Mouse (Mus musculus) lung, postnatal 36 days (tissue): Measurements from ENCODE around the gene Grm2.

Source experiments
- DNase-seq: peaks from one replicate; pipeline ENCODE4 v3.0.0; 2022; ENCODE audit warnings: mixed read lengths

Gene Grm2

DNA sequence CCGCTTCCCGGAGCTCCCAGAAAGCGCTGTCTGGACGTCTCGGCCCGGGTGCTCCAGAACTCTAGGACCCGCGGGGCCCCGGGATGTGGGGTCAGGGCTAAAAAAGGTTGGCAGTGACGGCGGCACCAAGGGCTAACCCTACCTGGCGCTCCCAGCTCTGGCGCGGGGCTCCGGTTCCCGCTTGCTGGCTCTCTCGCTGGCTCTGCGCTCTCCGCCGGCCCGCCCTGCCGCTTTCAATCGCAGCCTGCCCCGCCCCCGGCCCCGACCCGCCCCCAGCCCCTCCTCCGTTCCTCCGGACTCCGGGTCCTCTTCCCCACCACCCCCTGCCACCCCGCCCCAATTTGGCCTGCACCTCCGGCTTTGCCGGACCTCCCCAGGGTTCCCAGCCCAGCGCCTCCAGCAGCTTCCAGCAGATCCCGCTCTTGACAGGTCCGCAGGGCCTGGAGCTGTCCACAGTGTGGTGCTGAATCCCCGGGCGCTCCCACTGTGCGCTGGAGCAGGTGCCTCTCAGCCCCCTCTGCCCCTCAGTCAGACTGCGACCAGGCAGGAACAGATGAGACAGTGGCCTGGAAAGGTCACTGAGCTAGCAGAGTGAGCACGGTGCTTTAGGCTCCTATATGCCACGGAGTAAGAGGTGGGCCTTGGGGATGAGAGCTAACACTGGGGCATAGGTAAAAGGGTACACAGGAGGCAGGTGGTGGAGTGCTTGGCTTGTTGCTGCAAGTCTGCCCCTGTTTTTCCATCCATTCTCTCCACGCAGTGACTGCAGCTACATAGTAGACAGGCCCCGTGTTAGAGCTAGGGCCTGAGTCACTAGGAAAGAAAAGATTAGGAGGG lies at the start of gene Grm2:
TSS of gene Grm2 (minus strand) at position 199 of the 837 bp plus-strand sequence.
- peak; percentile 56 for DNase-seq

DNA sequence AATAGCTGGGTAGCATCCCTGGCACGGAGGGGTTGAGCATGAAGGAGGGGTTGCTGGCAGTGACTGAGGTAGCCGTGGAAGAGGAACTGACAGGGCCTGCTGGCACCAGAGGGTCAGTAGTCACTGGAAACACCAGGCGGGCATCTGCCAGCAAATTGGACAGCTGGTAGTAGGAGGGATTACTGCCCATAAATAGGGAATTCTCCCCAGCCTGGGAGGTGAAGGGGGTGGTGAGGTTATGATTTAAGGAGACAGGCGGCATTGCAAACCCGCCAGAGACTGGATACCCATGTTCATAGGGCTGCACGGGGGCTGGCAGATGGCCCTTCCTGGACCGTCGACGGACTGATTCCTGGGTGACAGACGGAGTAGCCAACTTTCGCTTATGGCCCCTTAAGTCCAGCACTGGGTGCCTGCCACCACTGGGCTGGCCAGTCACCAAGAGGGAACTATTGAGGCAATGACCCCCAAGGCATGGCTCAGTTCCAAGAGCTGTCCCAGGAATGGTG lies 37.1 kb upstream of the Grm2 start:
- no peak for DNase-seq

DNA sequence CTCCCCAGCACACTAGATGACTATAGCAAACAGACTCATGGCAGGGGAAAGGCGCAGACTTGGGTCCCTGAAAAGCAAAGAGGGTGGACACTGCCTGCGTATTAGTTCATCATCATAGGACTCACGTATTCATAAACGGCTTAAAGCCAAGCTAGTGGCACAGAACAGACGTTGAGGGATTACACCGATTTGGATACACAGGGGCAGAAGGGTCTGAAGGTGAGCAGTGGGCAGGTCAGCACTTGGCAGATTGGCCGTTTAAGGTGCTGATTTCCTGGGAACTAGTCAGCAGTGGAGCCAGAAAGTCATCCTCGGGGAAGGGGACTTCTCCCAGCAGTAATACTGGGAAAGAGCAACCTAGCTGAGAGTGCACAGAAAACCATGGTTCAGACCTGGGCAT lies 33.0 kb upstream of the Grm2 start:
- DNase-seq = no peak

DNA sequence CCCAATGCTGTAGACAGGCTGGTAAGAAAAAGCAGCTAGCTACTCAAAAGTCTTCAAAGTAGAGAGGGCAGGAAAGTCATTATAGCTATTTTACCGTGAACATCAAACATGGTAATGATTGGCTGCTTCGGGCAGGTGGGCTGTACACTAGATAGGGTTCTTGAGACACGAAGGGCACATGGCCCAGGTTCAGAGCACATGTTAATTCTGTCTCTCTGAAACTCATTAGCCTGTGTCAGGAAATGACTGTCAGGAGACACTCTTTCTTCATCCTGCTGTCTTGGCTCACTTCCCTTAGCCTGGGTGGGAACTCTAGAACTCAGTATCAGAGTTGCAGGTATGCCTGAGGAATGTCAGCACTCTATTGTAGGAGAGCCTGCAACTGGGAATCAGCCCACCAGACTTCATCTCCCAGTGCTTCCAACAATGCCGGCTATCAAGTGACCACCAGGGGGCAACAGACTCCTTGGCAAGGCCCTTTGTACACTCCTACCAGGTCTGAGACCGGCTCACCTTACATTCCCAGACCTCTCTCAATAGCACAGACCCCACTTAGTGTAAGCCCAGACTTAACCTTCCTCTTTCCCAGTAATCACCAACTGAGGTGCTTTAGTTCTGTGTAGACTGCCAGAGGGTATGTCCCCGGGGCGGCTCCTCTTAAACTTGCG lies 31.2 kb upstream of the Grm2 start:
- peak; percentile 94 for DNase-seq

DNA sequence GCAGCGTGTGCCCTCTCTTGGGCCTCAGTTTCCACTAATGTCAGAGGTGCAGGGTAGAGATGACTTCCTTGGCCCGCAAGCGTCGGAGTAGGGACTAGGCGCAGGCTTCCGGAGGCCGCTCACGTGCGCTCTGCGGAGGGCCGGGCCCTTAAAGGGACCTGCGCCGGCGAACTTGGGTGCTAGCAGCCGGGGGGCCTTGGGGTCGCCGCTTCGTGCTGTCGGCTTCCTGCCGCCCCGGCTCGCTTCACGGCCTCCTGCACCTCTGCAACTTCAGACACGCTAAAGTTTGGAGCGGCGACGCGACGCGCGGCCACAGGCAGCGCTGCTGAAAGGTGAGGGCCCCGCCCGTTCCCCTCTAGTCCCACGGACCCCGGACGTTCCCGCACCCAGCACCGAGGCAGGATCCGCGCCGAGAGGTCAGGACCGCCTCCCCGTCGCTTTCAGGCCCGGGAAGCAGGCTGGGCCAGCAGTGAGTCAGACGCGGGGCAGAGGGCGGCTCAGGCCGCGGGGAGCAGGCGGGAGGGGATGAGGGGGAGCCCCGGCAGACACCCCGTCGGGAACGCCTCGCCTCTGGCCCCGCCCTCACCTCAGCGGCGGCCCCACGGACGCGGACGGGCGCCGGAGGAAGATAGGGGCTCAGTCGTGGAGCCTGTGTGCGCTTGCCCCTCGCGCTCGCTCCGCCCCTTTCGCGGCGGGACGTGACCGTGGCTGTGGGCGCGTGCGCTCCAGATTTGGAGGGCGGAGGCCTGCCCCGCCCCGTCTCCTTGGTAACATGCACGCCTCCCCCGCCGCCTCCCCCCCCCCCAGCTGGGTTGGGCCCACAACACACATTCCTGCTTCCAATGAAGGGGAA lies 29.6 kb upstream of the Grm2 start, which contains the start of gene Tex264:
TSS of gene Tex264 (minus strand) at position 679 of the 853 bp plus-strand sequence.
- DNase-seq = peak; percentile 91

DNA sequence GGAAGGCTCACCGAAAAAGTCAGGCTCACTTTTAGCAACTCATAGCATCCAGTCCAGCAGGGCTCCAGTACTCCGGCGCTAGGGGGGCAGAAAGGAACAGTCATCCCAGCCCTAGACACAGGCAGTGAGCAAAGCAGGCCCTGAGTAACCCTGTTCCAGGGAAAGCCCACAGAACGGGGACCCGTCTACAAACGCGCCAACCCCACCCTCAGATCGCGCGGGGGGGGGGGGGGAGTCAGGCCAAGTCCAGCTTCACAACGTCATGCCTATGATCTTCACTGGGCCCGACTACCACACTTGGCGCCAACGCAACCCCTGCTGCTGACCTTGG lies 29.0 kb upstream of the Grm2 start:
- no peak for DNase-seq

DNA sequence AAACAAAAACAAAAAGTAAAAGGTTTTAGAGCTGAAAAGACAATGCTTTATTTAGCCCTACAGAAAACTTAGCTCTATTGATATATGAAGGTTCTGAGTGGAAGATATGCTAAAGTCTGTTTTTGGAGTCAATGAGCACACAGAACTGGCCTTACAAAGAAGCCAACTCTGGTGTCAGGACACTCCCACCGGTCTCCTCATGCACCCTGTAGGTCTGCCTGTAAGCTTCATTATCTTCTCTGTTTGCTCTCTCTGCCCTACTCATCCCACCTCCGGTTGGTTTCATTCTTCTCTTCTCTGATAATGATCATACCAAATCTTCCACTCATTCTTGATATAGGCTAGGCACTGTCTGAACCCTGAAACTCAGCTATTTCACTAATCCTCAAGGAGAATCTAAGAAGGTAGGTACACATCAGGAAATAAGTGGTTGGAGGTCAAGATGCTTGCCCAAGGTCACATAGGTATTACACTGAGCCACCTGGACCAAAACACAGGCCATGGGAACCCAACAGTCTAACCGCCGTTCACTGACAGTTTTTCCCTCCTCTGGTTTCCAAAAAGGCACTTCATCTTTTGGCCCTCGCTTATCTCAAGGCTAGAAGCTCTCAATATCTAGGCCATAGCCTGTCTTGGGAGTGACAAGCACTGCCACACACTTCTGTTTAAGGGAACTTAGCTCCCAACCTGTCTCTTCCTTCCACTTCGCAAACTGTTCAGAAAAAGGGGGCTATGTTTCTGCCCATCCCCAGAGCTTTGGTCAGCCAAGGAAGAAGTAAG lies 28.4 kb upstream of the Grm2 start:
- no peak for DNase-seq

DNA sequence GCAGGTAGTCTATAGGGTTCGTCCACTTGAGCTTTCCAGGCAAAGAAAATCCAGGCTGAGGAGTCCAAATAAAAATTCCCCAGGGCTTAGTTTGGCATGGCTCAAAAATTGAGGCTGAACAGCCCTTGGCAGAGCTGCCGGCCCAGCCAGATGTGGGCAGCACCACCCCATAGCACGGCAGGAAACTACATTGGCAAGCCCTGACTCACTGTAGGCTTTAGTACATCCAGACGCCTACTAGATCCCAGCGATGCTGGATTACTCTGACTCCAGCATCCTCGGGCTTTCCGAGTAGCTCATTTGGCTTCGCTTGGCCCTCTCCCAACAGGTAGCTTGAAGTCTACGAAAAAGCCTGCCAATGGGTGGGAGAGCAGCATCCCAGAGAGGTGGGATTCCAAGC lies 25.1 kb upstream of the Grm2 start:
- DNase-seq = no peak

DNA sequence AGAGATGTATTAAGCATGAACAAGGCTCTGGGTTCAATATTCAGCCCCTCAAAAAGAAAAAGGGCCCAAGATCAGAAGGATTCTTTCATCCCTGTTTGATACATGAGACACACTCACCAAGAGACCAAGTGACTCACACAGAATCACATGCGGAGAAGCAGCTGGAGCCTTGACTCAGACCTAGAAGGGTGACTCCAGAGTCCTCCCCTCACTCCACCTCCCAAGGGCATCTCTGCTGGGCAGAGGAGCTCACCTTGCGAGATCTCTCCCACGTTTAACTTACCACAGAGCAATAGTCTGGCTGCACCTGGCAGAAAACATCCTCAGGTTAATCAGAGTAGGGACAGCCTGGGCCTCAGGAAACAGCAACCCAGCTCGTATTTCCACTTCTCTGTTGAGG lies 22.4 kb upstream of the Grm2 start:
- DNase-seq = no peak

DNA sequence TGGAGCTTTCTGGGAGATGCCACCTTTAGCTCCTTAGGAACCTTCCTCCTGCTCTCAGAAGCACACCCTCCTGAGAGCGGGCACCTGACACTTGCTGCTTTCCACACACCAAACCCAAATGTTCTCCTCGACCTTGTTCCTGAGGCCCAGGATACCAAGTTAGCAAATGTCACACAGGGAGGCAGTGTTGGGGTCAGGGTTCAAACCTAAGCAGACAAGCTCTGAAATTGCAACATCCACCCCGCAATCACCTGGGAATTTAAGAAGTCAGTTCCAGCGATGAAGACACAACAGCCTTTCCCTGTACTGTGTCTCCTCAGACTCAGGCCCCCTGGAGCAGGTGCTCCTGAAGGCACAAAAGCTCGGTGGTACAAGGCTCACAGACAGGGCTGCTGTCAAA lies 21.8 kb upstream of the Grm2 start:
- no peak for DNase-seq

DNA sequence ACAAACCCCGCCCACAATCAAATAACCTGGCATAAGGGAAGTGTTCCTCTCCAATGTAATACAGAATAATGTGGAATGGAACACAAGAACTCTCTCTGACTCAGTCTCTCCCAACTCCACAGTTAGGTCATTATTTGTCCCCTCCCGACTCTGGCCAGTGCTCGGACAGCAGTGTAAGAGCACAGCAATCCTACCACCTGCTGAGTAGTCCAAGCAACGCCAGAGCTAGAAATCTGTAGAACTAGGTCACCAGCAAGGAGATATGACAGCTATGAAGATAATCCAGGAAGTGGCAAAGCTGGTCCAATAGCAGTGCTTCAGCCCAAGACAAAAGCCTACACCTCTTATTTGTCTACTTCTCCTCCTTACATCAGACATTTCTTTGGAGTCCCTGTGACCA lies 20.7 kb upstream of the Grm2 start:
- DNase-seq = no peak

DNA sequence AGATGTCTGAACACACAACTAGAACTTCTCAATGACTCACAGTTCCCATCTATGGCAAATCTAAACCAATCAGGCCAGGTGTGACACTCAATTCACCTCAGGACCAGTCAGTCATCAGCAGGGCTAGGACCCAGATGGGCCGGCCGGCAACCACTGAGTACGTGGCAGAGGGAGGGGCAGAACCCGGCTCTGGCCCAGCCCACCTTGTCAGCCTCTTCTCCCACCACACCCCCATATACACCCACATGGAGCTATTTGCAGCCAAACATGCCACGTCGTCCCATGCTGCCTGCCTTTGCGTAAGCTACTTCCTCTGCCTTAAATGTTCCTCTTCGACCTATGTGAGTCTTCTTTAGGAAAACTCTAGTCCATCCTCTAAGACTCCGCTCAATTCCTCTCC lies 20.1 kb upstream of the Grm2 start:
- peak; percentile 46 for DNase-seq

DNA sequence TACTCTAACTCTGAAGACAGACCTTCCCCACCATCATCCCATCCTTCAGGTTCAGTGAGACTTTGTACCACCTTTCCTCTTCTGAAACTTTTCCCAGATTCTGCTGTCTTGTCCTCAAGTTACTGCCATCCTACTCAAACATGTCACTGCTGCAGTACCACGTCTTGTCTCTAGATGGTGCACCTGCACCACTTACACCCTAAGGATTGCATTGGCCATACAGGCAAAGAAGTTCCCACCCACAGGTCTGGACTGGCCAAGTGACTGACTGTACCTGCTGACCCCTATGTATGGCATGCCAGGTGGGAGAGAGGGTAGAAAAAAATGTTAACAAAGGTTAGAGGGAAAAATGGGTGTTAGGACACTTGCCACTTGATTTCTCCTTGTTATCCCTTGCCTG lies 19.6 kb upstream of the Grm2 start:
- DNase-seq = peak; percentile 94

DNA sequence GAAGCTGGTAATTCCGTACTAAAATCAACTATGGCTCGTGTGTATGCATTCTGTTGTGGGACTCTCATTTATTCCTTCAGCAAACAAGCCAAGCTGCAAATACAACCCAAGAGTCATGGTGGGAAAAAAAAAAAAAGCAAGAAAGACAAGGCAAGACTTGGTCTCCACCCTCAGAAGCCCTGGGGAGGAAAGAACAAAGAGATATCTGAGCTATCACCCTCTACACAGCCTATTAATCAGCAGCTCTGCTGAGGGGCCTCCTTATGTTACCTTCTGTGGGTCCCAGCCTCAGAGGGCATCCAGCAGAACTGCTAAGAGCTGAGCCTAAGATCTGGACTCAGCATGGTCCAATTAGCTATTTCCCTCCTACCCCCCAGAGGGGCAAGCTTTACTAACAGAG lies 18.0 kb upstream of the Grm2 start:
- DNase-seq = no peak

DNA sequence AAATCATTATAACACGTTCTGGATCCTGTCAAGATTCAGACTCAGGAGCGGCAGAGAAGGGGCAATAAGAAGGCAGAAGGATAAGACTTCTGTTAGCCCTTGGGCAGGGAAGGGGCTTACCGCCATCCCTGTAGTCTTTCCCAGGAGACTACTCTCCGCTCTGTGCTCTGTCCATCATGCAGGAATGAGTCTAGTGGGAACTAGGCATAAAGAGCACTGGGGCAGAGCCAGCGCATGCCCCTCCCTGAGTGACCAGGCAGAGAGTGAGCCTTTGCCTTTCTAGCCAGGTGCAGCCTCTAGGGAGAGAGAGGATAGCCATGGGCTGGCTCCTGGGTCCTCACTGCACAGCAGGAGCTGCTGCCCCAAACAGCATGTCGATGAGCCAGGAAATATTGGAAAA lies 9.0 kb upstream of the Grm2 start:
- no peak for DNase-seq

DNA sequence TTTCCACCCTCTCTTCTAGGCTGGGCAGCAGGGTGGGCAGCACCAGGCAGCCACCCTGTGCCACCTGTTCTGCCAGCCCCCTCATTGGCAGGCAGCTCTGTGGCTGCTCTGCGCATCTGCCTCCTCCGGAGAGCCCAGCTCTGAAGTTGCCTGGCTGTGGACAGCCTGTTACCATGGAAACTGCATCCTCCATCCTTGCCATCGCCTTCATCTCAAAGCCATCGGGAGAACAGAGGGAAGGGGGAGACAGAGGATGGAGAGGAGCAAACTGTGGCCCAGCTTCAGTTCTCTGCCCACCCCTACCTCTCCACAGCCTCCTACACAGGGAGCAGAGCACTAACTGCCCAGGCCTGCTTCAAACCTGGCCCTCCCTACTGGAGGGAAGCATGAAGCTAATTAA lies 8.6 kb upstream of the Grm2 start:
- no peak for DNase-seq

DNA sequence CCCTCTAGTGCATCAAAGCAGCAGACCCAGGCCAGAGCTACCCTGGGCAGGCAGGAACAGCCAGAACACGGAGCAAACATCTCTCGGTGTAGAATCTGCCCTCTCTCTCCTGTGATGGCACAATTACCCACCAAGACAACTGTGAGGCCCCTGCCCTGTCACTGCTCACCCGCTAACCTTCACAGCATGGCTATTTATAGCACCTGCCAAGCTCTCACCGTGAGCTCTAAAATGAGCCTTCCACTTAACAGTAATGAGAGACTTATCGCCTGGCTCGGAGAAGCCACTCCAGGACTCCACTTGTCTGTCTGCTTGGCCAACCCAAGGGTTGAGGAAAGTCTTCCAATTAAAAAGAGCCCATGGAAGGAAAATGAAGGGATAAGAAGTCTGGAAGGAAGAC lies 7.3 kb upstream of the Grm2 start:
- DNase-seq = no peak

DNA sequence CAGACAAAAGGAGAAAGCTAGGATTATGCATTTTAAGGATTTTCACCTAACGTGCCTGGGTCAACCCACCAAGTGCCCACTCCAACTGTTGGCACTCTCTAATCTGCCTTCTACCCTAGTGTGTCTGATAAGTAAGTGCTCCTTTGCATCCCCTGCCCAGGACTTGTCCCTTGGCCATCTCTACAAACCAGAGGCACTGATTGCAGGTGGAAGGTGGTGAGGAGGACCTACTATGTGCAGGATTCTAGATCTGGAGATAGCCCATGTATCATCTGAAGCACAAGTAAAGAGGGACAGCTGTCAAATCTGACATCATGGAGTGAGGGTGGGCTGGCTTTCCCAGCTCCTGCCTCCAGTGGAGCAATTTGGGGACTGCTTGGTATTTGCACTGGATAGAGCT lies 4.1 kb upstream of the Grm2 start:
- no peak for DNase-seq

DNA sequence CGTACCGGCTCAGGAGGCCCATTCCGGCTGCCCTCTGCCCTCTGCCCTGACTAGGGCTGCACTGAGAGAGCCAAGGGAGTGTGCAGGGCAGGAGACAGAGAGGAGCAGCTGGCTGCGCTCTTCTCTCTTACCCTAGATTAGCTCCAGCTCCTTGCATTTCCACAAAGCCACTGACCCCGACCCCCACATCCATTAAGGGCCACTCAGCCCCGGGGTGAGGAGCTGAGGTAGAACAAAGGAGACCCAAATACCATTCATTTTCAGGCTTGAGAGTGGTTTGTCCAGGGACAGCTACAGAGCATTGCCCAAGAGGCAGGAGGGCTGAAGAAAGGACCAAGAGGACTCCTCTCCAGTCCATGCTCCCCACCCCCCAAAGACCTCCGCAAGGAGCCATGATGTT lies 3.6 kb upstream of the Grm2 start:
- no peak for DNase-seq

DNA sequence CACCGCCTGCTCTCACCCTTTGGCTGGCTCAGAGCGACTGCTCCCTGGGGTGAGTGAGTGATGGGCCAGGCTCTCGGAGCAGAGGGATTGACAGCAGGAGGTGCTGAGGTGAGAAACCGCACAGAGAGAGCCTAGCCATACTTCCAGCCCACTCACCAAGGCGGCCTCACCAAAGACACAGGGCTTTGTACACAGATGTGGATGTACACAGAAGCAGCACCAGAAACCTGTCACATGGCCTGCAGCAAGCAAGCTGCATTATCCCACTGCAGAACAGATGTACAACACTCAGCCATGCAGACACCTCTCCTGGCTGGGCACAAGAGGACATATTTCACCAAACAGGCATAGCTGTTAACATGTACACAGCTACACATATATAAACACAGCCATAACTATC lies 1.7 kb upstream of the Grm2 start:
- no peak for DNase-seq

DNA sequence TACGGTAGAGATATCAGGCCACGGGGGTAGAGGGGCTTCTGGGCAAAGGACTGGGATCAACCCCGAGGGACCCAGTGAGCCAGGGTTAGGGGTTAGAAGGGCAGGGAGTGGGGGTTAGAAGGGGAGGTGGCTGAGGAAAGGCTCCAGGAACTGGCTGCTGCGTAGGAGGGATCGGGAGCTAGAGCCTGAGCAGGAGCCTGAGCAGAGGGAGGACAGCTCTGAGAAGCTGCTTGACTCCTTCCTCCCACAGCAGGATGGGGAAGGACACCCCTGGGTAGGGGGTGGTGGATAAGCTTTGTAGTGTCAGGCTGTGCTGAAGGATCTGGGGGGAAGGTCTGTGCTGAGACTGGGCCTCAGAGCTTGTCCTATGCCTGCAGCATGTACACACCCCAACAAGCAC lies 938 bp upstream of the Grm2 start:
- no peak for DNase-seq

DNA sequence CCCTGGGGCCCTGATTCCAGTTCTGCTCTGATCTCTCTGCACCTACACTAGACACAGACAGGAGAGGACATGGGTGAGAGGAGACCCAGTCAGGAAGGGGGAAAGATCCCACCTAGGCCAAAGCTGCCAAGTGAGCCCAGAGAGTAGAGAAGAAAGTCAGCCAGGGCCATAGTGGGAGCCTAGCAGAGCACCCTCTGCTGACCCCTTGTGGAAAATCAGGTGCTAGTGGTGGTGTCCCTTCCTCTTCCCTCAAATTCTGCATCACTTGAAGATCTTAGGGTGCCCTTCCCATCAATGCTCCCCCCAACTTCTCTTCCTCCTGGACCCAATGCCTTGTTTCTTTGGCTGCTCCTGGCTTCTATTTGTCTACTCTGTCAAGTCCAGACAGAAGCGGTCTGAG lies 3.2 kb downstream of the Grm2 start:
- no peak for DNase-seq

DNA sequence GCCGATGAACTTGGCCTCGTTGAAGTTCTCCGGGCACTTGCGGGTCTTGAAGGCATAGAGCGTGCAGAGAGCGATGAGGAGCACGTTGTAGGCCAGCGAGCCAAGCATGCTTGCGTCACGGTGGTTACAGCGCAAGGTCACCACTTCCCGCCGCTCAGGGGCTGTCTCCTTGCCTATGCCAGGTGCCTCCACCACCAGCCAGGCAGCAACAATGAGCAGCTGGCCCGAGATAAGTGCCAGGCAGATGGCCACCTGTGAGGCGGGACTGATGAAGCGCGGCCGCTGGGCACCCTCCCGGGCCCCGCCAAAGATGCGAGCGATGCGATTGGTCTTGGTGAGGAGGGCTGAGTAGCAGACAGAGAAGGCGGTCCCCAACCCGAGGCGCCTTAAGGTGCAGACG lies 8.7 kb downstream of the Grm2 start:
- DNase-seq = no peak
